9 mouse cellular contexts compared by ENCODE assay signal in genomic region chr9:64393914-64394596, GRCm38 (mm10). TPM values are rescaled to one million over a fixed set of nuclear protein-coding genes. Genes with fewer than 3 reads are reported as not detected.
DNase-seq lines count a peak whose midpoint lies in the region; ATAC-seq and TF ChIP-seq lines count a peak whose summit lies in the region.
"Had no signal": no experiment of that assay in that cellular context is flagged by ENCODE, and none has a peak within 500 bp of the region (broad histone marks: within the 10 kb centered on the region; RNA-seq: fewer than 3 reads in every experiment).

No protein-coding gene starts in this region.

- peaks cover 3% of the 10 kb centered on the region for H3K27me3 ChIP-seq in Patski
- no peaks in the 10 kb centered on the region for H3K27me3 ChIP-seq in splenic B cell, adult 2 months (ENCODE audit: control insufficient read depth, insufficient read depth, low read length, poor library complexity, severe bottlenecking)

- peak; percentile 77 for DNase-seq in cerebellum, adult 11 months
- no peak for DNase-seq in Patski (ENCODE audit: low read depth, low spot score)
- DNase-seq in cerebellum, postnatal 25 days: peak; percentile 81 to 91
- DNase-seq in heart, adult 9 months (ENCODE audit: low spot score in 2 of 2): peak; percentile 9 to 49
- peak; percentile 62 to 72 for DNase-seq in layer of hippocampus, postnatal 10 days (ENCODE audit: low spot score in 2 of 2)
- DNase-seq in splenic B cell, adult 2 months (ENCODE audit: low read depth, low spot score): peak; percentile 68

- TF ChIP-seq CTCF in Patski (IDR thresholded peaks at IDR 0.05): peak; percentile 95

- POLR2A ChIA-PET in Patski (lab: Charles Lee): no interaction called here

- in situ Hi-C loops in Patski (cut with MboI; ENCODE audit: low pct_unique_long_range_greater_than_20kb): loop anchor here (5.0 kb wide), 2 partner anchors 47 to 243 kb away; no protein-coding TSS in a partner anchor

- no peak for ATAC-seq in cerebellum, adult (ENCODE audit: insufficient number of reproducible peaks, low FRiP score, low TSS enrichment)
- no peak for ATAC-seq in Patski
- ATAC-seq in megakaryocyte progenitor cell, adult 5-6 weeks (replicated peaks; ENCODE audit: poor library complexity): 0 out of 2 replicates have a peak, but pooled peaks have one; percentile 64

- no peaks in the 10 kb centered on the region for H3K36me3 ChIP-seq in splenic B cell, adult 2 months (ENCODE audit: control insufficient read depth, insufficient read depth, low read length, poor library complexity, severe bottlenecking)
- H3K36me3 ChIP-seq: liver, embryonic 15.5 days had no signal

- CTCF ChIA-PET in Patski (lab: Charles Lee): interaction anchor here (0.8 to 1.5 kb wide), 5 partner anchors 9 to 245 kb away, joined by 3 to 5 read pairs (median 3); partner anchors contain the start of gene Megf11

RNA-seq across cellular contexts. Expression of gene Megf11, which starts 8.6 kb away (rescaled TPM):
- 1.3 TPM for polyA plus RNA-seq in Patski (2021)
- total RNA-seq in layer of hippocampus, postnatal 10 days (2021): 10 to 100 TPM; 15.9 to 17.9 TPM
- not detected in 2 replicates for total RNA-seq in megakaryocyte progenitor cell, adult 5-6 weeks (2015)
- 0.03 TPM in 1 of 2 replicates, not detected in the other for total RNA-seq in megakaryocyte progenitor cell, adult 5-6 weeks (2017)

RNA-seq across cellular contexts. Expression of gene Dis3l, which starts 53.0 kb away (rescaled TPM):
- polyA plus RNA-seq in Patski (2021): 21.8 TPM
- 10 to 100 TPM; 23.9 to 24.2 TPM for total RNA-seq in layer of hippocampus, postnatal 10 days (2021)
- 14.2 and 14.9 TPM in 2 replicates for total RNA-seq in megakaryocyte progenitor cell, adult 5-6 weeks (2015)
- 17.8 and 20.7 TPM in 2 replicates for total RNA-seq in megakaryocyte progenitor cell, adult 5-6 weeks (2017)

Comparison
In these comparisons a context has a peak if more than half of its experiments do, and no peak if none do; other contexts are left out.
1. RNA of gene Megf11, which starts 8.6 kb away (total RNA-seq): 15.9 to 17.9 TPM in layer of hippocampus, postnatal 10 days; 0.03 TPM in megakaryocyte progenitor cell, adult 5-6 weeks; every median in the first group is over 10 times any median in the second.